Mouse (Mus musculus) ES-E14 (cell line): ENCODE data around the gene Trim47.

Experiments
- HCFC1 ChIP-seq: IDR thresholded peaks from 2 replicates; pipeline ENCODE4 v1.6.1; 2012; ENCODE audit warnings: low read length, inconsistent platforms, borderline replicate concordance; ENCODE audit not compliant: insufficient read depth
- MAFK ChIP-seq: IDR thresholded peaks from 2 replicates; pipeline ENCODE4 v1.6.1; 2014; ENCODE audit warnings: mild to moderate bottlenecking, low read depth, low read length, inconsistent platforms; ENCODE audit not compliant: insufficient read depth
- ZC3H11A ChIP-seq: IDR thresholded peaks from 2 replicates; pipeline ENCODE4 v1.6.1; 2012; ENCODE audit warnings: low read depth, mild to moderate bottlenecking, inconsistent platforms, low read length, borderline replicate concordance
- ZNF384 ChIP-seq: IDR thresholded peaks from 2 replicates; pipeline ENCODE4 v1.6.1; 2012; ENCODE audit warnings: low read depth, low read length, inconsistent platforms

DNA sequence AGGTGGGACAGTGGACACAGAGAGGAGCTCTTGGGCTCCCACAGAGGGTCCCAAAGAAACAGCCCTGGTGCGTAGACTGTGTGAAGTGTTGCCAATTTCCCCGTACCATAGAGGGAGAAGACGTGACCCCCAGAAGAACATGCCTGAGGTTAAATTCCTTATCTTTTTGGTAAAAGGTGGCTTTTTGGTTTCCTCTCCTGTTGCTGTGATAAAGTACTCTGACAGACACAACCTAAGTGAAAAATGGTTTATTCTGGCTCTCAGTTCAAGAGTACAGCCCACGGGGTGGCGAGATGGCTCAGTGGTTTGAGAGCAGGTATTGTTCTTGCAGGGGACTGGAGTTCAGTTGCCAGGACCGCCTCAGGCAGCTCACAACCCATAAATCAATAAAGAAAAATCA, 27.5 kb downstream of the Trim47 start:
- TF ChIP-seq ZNF384 (no peak), ZC3H11A (no peak), MAFK (no peak), HCFC1 (no peak)
